17 mouse cellular contexts compared by ENCODE assay signal in genomic region chr15:96678871-96679773, GRCm38 (mm10).
"Had no signal": no experiment of that assay in that cellular context is flagged by ENCODE, and none has a peak within 500 bp of the region (broad histone marks: within the 10 kb centered on the region; RNA-seq: fewer than 3 reads in every experiment).

No protein-coding gene starts in this region.

- H3K27ac ChIP-seq: limb, embryonic 12.5 days; limb, embryonic 15.5 days; liver, embryonic 13.5 days; neural tube, embryonic 12.5 days had no signal

- ATAC-seq: inflammation-experienced regulatory T-cells, adult 6 months had no signal

- H3K27me3 ChIP-seq: limb, embryonic 15.5 days; neural tube, embryonic 12.5 days had no signal

- H3K36me3 ChIP-seq: limb, embryonic 12.5 days; limb, embryonic 15.5 days; liver, embryonic 13.5 days; neural tube, embryonic 12.5 days had no signal

- H3K4me2 ChIP-seq: limb, embryonic 12.5 days; limb, embryonic 15.5 days; liver, embryonic 13.5 days; midbrain, embryonic 11.5 days; neural tube, embryonic 12.5 days had no signal

- H3K9me3 ChIP-seq: limb, embryonic 12.5 days; limb, embryonic 15.5 days; liver, embryonic 13.5 days; neural tube, embryonic 12.5 days had no signal

- DNase-seq: kidney, adult 18-20 months; kidney, adult 9 months; kidney, postnatal 14 days; kidney, postnatal 4 days; liver, embryonic 13.5 days; lung, adult 2 months; lung, postnatal 14 days; lung, postnatal 4 days; midbrain, embryonic 14.5 days; retina, postnatal 1 day; right cerebral cortex, postnatal 25 days; thymus, postnatal 25 days had no signal

- H3K9ac ChIP-seq: limb, embryonic 12.5 days; limb, embryonic 15.5 days; liver, embryonic 13.5 days; neural tube, embryonic 12.5 days had no signal

- H3K4me3 ChIP-seq: limb, embryonic 12.5 days; limb, embryonic 15.5 days; liver, embryonic 13.5 days; neural tube, embryonic 12.5 days had no signal

- H3K4me1 ChIP-seq: neural tube, embryonic 12.5 days had no signal
